14 mouse cellular contexts compared by ENCODE assay signal in the genomic region with DNA sequence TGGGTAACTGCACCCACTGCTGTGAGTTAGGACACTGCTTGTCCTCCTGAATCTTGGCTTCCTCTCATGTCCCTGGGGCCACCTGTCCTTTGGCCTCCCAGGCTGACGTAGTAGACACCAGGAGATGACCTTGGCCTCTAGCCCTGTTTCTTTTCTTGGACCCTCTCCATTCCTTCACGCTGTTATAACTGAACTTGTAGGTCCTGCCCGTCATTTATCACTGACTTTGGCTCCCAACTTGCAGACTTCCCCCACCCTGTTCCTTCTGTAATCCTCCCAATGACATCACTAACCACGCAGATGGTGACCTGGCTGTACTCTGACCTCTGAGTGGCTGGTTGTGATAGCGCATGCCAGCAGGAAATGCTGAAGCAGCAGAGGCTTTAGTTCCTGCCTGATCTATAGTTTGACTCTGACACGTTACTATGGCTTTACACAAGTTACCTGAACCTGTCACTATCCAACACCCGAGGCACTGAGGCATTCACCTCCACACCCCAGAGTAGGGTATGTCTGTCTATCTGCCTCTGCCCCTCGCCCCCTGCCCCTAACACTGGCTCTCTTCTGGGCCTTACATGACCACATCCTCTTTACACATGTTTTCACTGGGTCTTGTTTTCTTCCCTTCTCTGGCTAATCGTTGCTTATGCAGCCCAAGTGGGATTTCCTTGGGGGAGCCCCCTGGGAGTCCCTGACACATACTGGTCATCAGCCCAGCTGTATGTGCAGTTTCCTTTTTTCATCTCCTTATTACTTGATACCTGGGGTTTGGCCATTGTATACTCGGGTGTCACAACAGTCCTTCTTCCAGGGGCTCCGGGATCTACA. TPM values are rescaled to one million over a fixed set of nuclear protein-coding genes. Genes with fewer than 3 reads are reported as not detected.
DNase-seq lines count a peak whose midpoint lies in the region; ATAC-seq lines count a peak whose summit lies in the region.
"Had no signal": no experiment of that assay in that cellular context is flagged by ENCODE, and none has a peak within 500 bp of the region (broad histone marks: within the 10 kb centered on the region; RNA-seq: fewer than 3 reads in every experiment).

No protein-coding gene starts in this region.

- no peak overlapping the region for H3K4me3 ChIP-seq in kidney, embryonic 16.5 days (ENCODE audit: low read length)
- no peak overlapping the region for H3K4me3 ChIP-seq in intestine, embryonic 15.5 days (replicated peaks)

- no peak overlapping the region for H3K4me2 ChIP-seq in kidney, embryonic 16.5 days (replicated peaks; ENCODE audit: low read depth, low read length)
- no peak overlapping the region for H3K4me2 ChIP-seq in intestine, embryonic 15.5 days (replicated peaks)

- no peak overlapping the region for H3K9ac ChIP-seq in kidney, embryonic 16.5 days (replicated peaks; ENCODE audit: low read length)
- H3K9ac ChIP-seq in intestine, embryonic 15.5 days = no peak overlapping the region

- H3K27ac ChIP-seq in kidney, embryonic 16.5 days (ENCODE audit: low read length) = no peak overlapping the region
- H3K27ac ChIP-seq in intestine, embryonic 15.5 days = no peak overlapping the region

- H3K4me1 ChIP-seq in kidney, embryonic 16.5 days (ENCODE audit: insufficient read depth, low read length) = peaks cover 4% of the 10 kb centered on the region; the same call in 1 of the 2 replicates
- peaks cover 8% of the 10 kb centered on the region; the same call in 1 of the 2 replicates for H3K4me1 ChIP-seq in intestine, embryonic 15.5 days (replicated peaks)

- no peak for ATAC-seq in kidney, embryonic 16.5 days (ENCODE audit: low FRiP score, low TSS enrichment)
- ATAC-seq in intestine, embryonic 15.5 days = peak; percentile 84
- peak; percentile 82 for ATAC-seq in megakaryocyte-erythroid progenitor cell, adult 5-6 weeks (replicated peaks; ENCODE audit: low FRiP score, low TSS enrichment, poor library complexity, severe bottlenecking)

- no peaks in the 10 kb centered on the region for H3K27me3 ChIP-seq in kidney, embryonic 16.5 days (ENCODE audit: insufficient read depth, low read length)
- no peaks in the 10 kb centered on the region for H3K27me3 ChIP-seq in intestine, embryonic 15.5 days (replicated peaks)

- DNase-seq in kidney, adult 18-20 months = peak; percentile 49
- DNase-seq in ES-CJ7 (ENCODE audit: low read depth, low spot score) = peak; percentile 58
- no peak for DNase-seq in thymus, postnatal 4 days
- DNase-seq in cerebellum, postnatal 14 days = no peak
- no peak for DNase-seq in cerebellum, adult 11 months

- 59% methylated on average over 11 of the region's 11 CpGs for WGBS in kidney, embryonic 16.5 days
- WGBS in intestine, embryonic 15.5 days = 52% methylated on average over 11 of the region's 11 CpGs

- no peaks in the 10 kb centered on the region for H3K9me3 ChIP-seq in kidney, embryonic 16.5 days (ENCODE audit: low read length)
- H3K9me3 ChIP-seq in intestine, embryonic 15.5 days = no peaks in the 10 kb centered on the region
- H3K9me3 ChIP-seq: G1E had no signal

- H3K36me3 ChIP-seq in kidney, embryonic 16.5 days (ENCODE audit: insufficient read depth, low read length) = no peaks in the 10 kb centered on the region
- no peaks in the 10 kb centered on the region for H3K36me3 ChIP-seq in intestine, embryonic 15.5 days
- H3K36me3 ChIP-seq: G1E had no signal

RNA-seq across cellular contexts. Expression of a gene that starts 2.4 kb away (rescaled TPM):
- 412 and 490 TPM in 2 replicates for polyA plus RNA-seq in kidney, embryonic 16.5 days (2015; fragmentation: Nextera tagmentation; extraction: Ambion mirVana)
- 2.7 and 8.5 TPM in 2 replicates for polyA plus RNA-seq in intestine, embryonic 15.5 days (2015; fragmentation: Nextera tagmentation; extraction: Ambion mirVana)
- not detected in 2 replicates for total RNA-seq in megakaryocyte-erythroid progenitor cell, adult 5-6 weeks (2014; fragmentation: Nextera tagmentation)
- total RNA-seq in megakaryocyte-erythroid progenitor cell, adult 5-6 weeks (2017) = not detected in 2 replicates
- total RNA-seq: G1E; left cerebral cortex, adult 18-20 months had no signal
- polyA plus RNA-seq: embryonic facial prominence, embryonic 11.5 days; G1E had no signal

RNA-seq across cellular contexts. Expression of a gene that starts 15.5 kb away (rescaled TPM):
- 3.9 and 4.9 TPM in 2 replicates for polyA plus RNA-seq in kidney, embryonic 16.5 days (2015; fragmentation: Nextera tagmentation; extraction: Ambion mirVana)
- polyA plus RNA-seq in intestine, embryonic 15.5 days (2015; fragmentation: Nextera tagmentation; extraction: Ambion mirVana) = 3.3 and 3.5 TPM in 2 replicates
- not detected in 2 replicates for total RNA-seq in megakaryocyte-erythroid progenitor cell, adult 5-6 weeks (2014; fragmentation: Nextera tagmentation)
- not detected in 2 replicates for total RNA-seq in megakaryocyte-erythroid progenitor cell, adult 5-6 weeks (2017)
- polyA plus RNA-seq: G1E had no signal

RNA-seq across cellular contexts. Expression of a gene that starts 26.2 kb away (rescaled TPM):
- polyA plus RNA-seq in kidney, embryonic 16.5 days (2015; fragmentation: Nextera tagmentation; extraction: Ambion mirVana) = not detected in 2 replicates
- not detected in 2 replicates for polyA plus RNA-seq in intestine, embryonic 15.5 days (2015; fragmentation: Nextera tagmentation; extraction: Ambion mirVana)
- not detected in 2 replicates for total RNA-seq in megakaryocyte-erythroid progenitor cell, adult 5-6 weeks (2014; fragmentation: Nextera tagmentation)
- total RNA-seq in megakaryocyte-erythroid progenitor cell, adult 5-6 weeks (2017) = not detected in 2 replicates
- total RNA-seq: G1E; gastrocnemius, adult 18-20 months; heart, postnatal 25 days; left cerebral cortex, adult 18-20 months had no signal
- polyA plus RNA-seq: embryonic facial prominence, embryonic 11.5 days; G1E; stomach, embryonic 14.5 days had no signal

RNA-seq across cellular contexts. Expression of a gene that starts 38.3 kb away (rescaled TPM):
- polyA plus RNA-seq in kidney, embryonic 16.5 days (2015; fragmentation: Nextera tagmentation; extraction: Ambion mirVana) = 7.9 and 8.0 TPM in 2 replicates
- 18.2 and 23.8 TPM in 2 replicates for polyA plus RNA-seq in intestine, embryonic 15.5 days (2015; fragmentation: Nextera tagmentation; extraction: Ambion mirVana)
- total RNA-seq in megakaryocyte-erythroid progenitor cell, adult 5-6 weeks (2014; fragmentation: Nextera tagmentation) = not detected in 2 replicates
- not detected in 2 replicates for total RNA-seq in megakaryocyte-erythroid progenitor cell, adult 5-6 weeks (2017)
- total RNA-seq: G1E; gastrocnemius, adult 18-20 months; heart, postnatal 25 days had no signal
- polyA plus RNA-seq: embryonic facial prominence, embryonic 11.5 days; G1E had no signal

Comparison
In these comparisons a context has a peak if more than half of its experiments do, and no peak if none do; other contexts are left out.
1. DNase-seq: peak in kidney, adult 18-20 months (single experiment) and ES-CJ7 (single experiment); none in thymus, postnatal 4 days (single experiment), cerebellum, postnatal 14 days (0 of 2) and cerebellum, adult 11 months (single experiment).
2. RNA of a gene that starts 2.4 kb away (polyA plus RNA-seq): 412 to 490 TPM in kidney, embryonic 16.5 days; 2.7 to 8.5 TPM in intestine, embryonic 15.5 days; every median in the first group is over 10 times any median in the second.